Mouse (Mus musculus): ENCODE results near the gene Lrmda.

DNA sequence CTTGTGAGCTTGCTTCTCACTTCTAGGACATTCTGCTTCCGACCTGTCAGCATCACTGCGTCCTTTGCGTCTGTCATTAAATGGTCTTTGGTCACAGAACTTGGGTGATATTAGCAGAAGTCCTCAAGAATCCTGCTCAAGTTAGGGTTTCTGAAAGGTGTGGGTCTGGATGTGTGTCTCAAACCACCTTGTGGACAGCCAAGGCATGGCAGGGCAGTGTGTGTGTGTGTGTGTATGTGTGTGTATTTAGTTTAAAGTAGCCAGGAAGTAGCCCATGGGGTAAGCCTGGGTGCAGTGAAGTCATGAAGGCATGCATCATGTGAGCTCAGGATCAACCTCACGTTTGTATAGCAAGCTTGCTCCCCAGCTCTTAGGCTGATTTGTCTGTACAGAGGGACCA, 274.9 kb downstream of the Lrmda start:
- TF ChIP-seq POLR2A (IDR thresholded peaks at IDR 0.05; ENCODE audit: extremely low read depth, insufficient read depth, low read length) = no peak
- no peak for TF ChIP-seq CTCF (IDR thresholded peaks at IDR 0.05; ENCODE audit: extremely low read depth, insufficient read depth, low read length)
